Mouse (Mus musculus) thymus, adult 2 months (tissue): ENCODE results near the gene Col28a1. TPM values are rescaled to one million over a fixed set of nuclear protein-coding genes. Genes with fewer than 3 reads are reported as not detected.

Experiments
- DNase-seq: peaks from one replicate; pipeline ENCODE4 v3.0.0; 2021
- H3K27ac ChIP-seq: fragments of 200-500 bp; 2 replicates; pipeline ENCODE4 v1.5.1; 2012; ENCODE audit warnings: low read length, control low read depth; ENCODE audit not compliant: control insufficient read depth, insufficient read depth
- H3K27me3 ChIP-seq: fragments of 200-500 bp; 2 replicates; pipeline ENCODE4 v1.6.1; 2012; ENCODE audit warnings: mild to moderate bottlenecking, low read length, moderate library complexity, mixed read lengths; ENCODE audit not compliant: control insufficient read depth, insufficient read depth
- H3K36me3 ChIP-seq: fragments of 200-500 bp; 2 replicates; pipeline ENCODE4 v1.6.1; 2012; ENCODE audit warnings: mild to moderate bottlenecking, low read length, moderate library complexity; ENCODE audit not compliant: control insufficient read depth, insufficient read depth
- H3K4me1 ChIP-seq: fragments of 200-500 bp; replicated peaks from 2 replicates; pipeline ENCODE4 v1.6.1; 2012; ENCODE audit warnings: low read length; ENCODE audit not compliant: control insufficient read depth, insufficient read depth
- H3K4me3 ChIP-seq: fragments of 200-500 bp; 2 replicates; pipeline ENCODE4 v1.5.1; 2012; ENCODE audit warnings: mild to moderate bottlenecking, low read length, control low read depth, moderate library complexity; ENCODE audit not compliant: control insufficient read depth, insufficient read depth
- CTCF ChIP-seq: fragments of 200-500 bp; IDR thresholded peaks from 2 replicates; pipeline ENCODE4 v1.5.1; 2012; ENCODE audit warnings: mild to moderate bottlenecking, control low read depth, low read length, moderate library complexity, borderline replicate concordance; ENCODE audit not compliant: control insufficient read depth, poor library complexity, insufficient read depth; ENCODE audit errors: extremely low read depth
- POLR2A ChIP-seq: fragments of 200-500 bp; IDR thresholded peaks from 2 replicates; pipeline ENCODE4 v1.6.1; 2012; ENCODE audit warnings: mild to moderate bottlenecking, low read length, control low read depth, moderate library complexity; ENCODE audit not compliant: control insufficient read depth, poor library complexity, insufficient read depth; ENCODE audit errors: extremely low read depth
- WGBS: fragments of 180-500 bp; shearing (Covaris S2); methylation state at CpG from one replicate; pipeline ENCODE4 v1.1.7; 2018; 5-methylcytosine and 5-hydroxymethylcytosine counted together
- polyA plus RNA-seq: library from polyadenylated mRNA; depleted of rRNA; stranded (reverse); fragments of >200 nt; gene quantifications from 2 replicates; pipeline ENCODE4 v1.2.3, GENCODE M21; 2012

The Col28a1 gene
- polyA plus RNA-seq, 1 experiment: 0.07 TPM

GRCm38 (mm10) chr6:8189917-8190316 lies 2.5 kb downstream of the Col28a1 start:
- Histone ChIP-seq H3K36me3 (no peaks in the 10 kb centered on the region), H3K4me1 (no peaks in the 10 kb centered on the region), H3K4me3 (no peak overlapping the region), H3K27me3 (no peaks in the 10 kb centered on the region), H3K27ac (no peak overlapping the region)
- no peak for TF ChIP-seq POLR2A
- TF ChIP-seq CTCF: no peak
- DNase-seq: no peak
- WGBS: 85% methylated on average over 3 of the region's 3 CpGs

DNA sequence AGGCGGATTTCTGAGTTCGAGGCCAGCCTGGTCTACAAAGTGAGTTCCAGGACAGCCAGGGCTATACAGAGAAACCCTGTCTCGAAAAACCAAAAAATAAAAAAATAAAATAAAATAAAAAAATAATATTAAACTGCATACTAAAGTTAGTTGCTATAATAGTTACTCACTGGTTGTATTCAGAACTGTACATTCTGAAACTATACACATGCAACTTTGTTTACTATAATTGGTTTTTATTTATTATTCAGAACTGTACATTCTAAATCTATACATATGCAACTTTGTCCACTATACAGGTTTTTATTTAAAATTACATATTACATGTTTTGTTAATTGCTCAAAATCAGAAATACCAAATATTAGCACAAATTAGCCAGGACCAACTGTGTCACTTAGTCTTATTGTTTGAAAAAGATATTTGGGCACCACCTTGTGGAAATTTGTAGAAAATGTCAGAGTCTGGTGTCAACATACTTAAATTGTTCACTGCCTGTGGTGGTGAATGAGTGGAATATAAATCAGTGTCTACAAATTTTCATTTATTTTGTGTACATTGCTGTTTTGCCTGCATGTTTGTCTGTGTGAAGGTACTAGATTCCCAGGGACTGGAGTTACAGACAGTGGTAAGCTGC lies 3.7 kb downstream of the Col28a1 start:
- WGBS: 93% methylated on average over 3 of the region's 3 CpGs

DNA sequence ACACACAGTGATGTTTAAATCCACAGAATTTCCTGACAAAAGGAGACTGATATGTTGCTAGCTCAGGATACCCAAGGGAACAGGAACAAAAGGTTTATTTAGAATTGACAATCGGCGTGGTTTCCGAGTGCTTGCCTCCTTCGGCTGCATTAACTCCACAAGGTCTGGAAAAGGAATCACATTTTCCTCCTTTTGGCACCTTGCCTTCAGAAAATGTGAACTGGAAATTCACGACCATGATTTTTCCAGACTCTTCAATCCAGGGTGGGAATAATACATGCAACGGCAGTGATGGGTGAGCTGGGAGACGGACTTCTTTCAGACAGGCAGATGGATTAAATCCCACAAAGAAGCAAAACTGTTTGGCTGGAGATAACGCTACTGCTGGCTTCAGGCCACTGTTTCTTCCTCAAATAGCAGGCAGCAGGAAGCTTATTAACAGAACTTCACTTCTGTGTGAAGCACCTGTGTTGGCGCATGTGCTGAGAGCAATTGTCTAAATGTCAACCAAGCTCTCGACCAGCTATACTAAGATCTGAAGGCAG lies 13.9 kb downstream of the Col28a1 start:
- Histone ChIP-seq H3K4me1 (no peaks in the 10 kb centered on the region), H3K4me3 (no peak overlapping the region), H3K36me3 (no peaks in the 10 kb centered on the region), H3K27me3 (no peaks in the 10 kb centered on the region), H3K27ac (no peak overlapping the region)
- DNase-seq: no peak
- no peak for TF ChIP-seq POLR2A
- no peak for TF ChIP-seq CTCF
- 41% methylated on average over 10 of the region's 10 CpGs for WGBS

More for the DNA sequence above, 3.7 kb downstream of the Col28a1 start:
- no peak for TF ChIP-seq POLR2A
- no peak for TF ChIP-seq CTCF
- no peaks in the 10 kb centered on the region for H3K27me3 ChIP-seq
- DNase-seq: no peak
- H3K27ac ChIP-seq: no peak overlapping the region
- H3K4me1 ChIP-seq: no peaks in the 10 kb centered on the region
- H3K4me3 ChIP-seq: no peak overlapping the region
- H3K36me3 ChIP-seq: no peaks in the 10 kb centered on the region

DNA sequence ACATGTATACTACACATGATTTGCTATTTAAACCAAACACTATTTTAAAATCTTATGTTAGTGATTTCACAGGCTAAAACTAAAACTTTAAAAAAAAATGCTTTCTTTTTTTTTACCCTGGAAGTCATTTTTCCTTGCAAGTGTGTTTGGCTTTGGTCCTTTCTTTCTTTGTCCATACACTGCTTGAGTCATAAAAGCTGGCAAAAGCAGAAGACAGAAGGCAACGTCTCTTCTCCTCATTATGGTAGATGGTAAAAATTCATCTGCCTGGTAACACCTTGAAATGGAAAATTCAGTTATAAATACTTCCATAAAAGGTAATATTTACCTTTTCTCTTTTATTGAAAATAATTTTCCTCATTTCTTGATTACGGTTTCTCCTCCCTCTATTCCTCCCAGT lies 16.3 kb downstream of the Col28a1 start:
- Histone ChIP-seq H3K36me3 (no peaks in the 10 kb centered on the region), H3K27me3 (no peaks in the 10 kb centered on the region), H3K4me1 (no peaks in the 10 kb centered on the region), H3K4me3 (no peak overlapping the region), H3K27ac (no peak overlapping the region)
- TF ChIP-seq CTCF (no peak), POLR2A (no peak)
- WGBS: 98% methylated on average over 2 of the region's 2 CpGs
- no peak for DNase-seq

GRCm38 (mm10) chr6:8175346-8175745 lies 17.1 kb downstream of the Col28a1 start:
- Histone ChIP-seq H3K27me3 (no peaks in the 10 kb centered on the region), H3K36me3 (no peaks in the 10 kb centered on the region), H3K4me3 (no peak overlapping the region), H3K27ac (no peak overlapping the region), H3K4me1 (no peaks in the 10 kb centered on the region)
- no peak for DNase-seq
- TF ChIP-seq POLR2A (no peak), CTCF (no peak)
- WGBS: 96% methylated on average over 7 of the region's 7 CpGs

- Histone ChIP-seq H3K27me3 (no peaks in the 10 kb centered on the region), H3K27ac (no peak overlapping the region), H3K4me3 (no peak overlapping the region), H3K4me1 (no peaks in the 10 kb centered on the region), H3K36me3 (no peaks in the 10 kb centered on the region)
- TF ChIP-seq POLR2A (no peak), CTCF (no peak)
- WGBS: 63% methylated on average over 2 of the region's 2 CpGs
- DNase-seq: no peak
These were observed 18.4 kb downstream of the Col28a1 start for GRCm38 (mm10) chr6:8174062-8174461.
